Mouse (Mus musculus) heart, postnatal 0 days (tissue): ENCODE measurements at regions not wholly inside any gene's neighbourhood (a gene's known extent, or its start where the extent isn't known, plus 50 kb on each side); places are given as distances from the start of the nearest gene placed in this dataset.

ENCODE experiments used
- CTCF ChIP-seq: IDR thresholded peaks from 2 replicates; pipeline ENCODE4 v1.5.1; 2016; ENCODE audit warnings: antibody characterized with exemption, control low read depth, low read depth
- EP300 ChIP-seq: IDR thresholded peaks from 2 replicates; pipeline ENCODE4 v1.6.1; 2016; ENCODE audit warnings: antibody characterized with exemption, low read depth

DNA sequence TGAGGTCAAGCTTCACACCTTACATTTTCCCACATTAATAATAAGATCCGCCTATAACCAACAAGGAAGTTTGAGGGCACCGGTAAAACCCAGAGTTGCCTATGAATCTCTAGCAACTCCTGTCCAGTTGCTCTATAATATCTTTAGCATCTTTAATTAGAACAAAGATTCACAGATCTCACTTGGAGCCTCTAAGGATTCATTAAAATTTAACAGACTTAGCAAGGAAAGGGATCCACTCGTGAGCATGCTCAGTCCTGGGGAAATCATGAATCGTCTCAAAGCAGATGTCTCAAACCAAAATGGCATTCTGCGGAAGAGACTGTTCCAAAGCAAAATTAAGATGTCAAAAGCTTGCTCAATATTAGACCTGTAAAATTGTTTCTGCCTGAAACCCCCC, 57.8 kb upstream of the Nt5e start:
- TF ChIP-seq CTCF (no peak), EP300 (no peak)
